Mouse (Mus musculus) midbrain, embryonic 12.5 days (tissue): ENCODE measurements around the gene Eif3b. TPM values are rescaled to one million over a fixed set of nuclear protein-coding genes. Genes with fewer than 3 reads are reported as not detected.

Source experiments
- ATAC-seq: fragments of 200-750 bp; cut with Nextera tagmentation; 2 replicates; pipeline ENCODE4 v1.8.0; 2017; ENCODE audit warnings: low read depth, moderate TSS enrichment, moderate library complexity; ENCODE audit not compliant: low FRiP score
- H3K27ac ChIP-seq: fragments of 300-500 bp; sonication (generic); replicated peaks from 2 replicates; pipeline ENCODE4 v1.5.1; 2016; ENCODE audit warnings: mild to moderate bottlenecking
- H3K27me3 ChIP-seq: fragments of 300-500 bp; sonication (generic); 2 replicates; pipeline ENCODE4 v1.6.1; 2016; ENCODE audit warnings: mild to moderate bottlenecking
- H3K36me3 ChIP-seq: fragments of 300-500 bp; sonication (generic); 2 replicates; pipeline ENCODE4 v1.6.1; 2016
- H3K4me1 ChIP-seq: fragments of 300-500 bp; sonication (generic); 2 replicates; pipeline ENCODE4 v1.6.1; 2016
- H3K4me2 ChIP-seq: fragments of 300-500 bp; sonication (generic); replicated peaks from 2 replicates; pipeline ENCODE4 v1.6.1; 2016; ENCODE audit warnings: mild to moderate bottlenecking, moderate library complexity
- H3K4me3 ChIP-seq: fragments of 300-500 bp; sonication (generic); 2 replicates; pipeline ENCODE4 v1.5.1; 2016; ENCODE audit warnings: mild to moderate bottlenecking
- H3K9ac ChIP-seq: fragments of 300-500 bp; sonication (generic); replicated peaks from 2 replicates; pipeline ENCODE4 v1.6.1; 2016; ENCODE audit warnings: mild to moderate bottlenecking, moderate library complexity
- H3K9me3 ChIP-seq: fragments of 300-500 bp; sonication (generic); 2 replicates; pipeline ENCODE4 v1.6.1; 2016; ENCODE audit warnings: mild to moderate bottlenecking
- WGBS: fragments of 180-500 bp; shearing (Covaris S2); methylation state at CpG from one replicate; pipeline ENCODE4 v1.1.7; 2016; 5-methylcytosine and 5-hydroxymethylcytosine counted together
- polyA plus RNA-seq: library from polyadenylated mRNA; unstranded; fragments of >200 nt; fragmentation: Nextera tagmentation; extraction: Ambion mirVana; gene quantifications from 2 replicates; pipeline ENCODE4 v1.2.1, GENCODE M21; 2016

Eif3b gene
- 158 and 161 TPM in 2 replicates for polyA plus RNA-seq

DNA sequence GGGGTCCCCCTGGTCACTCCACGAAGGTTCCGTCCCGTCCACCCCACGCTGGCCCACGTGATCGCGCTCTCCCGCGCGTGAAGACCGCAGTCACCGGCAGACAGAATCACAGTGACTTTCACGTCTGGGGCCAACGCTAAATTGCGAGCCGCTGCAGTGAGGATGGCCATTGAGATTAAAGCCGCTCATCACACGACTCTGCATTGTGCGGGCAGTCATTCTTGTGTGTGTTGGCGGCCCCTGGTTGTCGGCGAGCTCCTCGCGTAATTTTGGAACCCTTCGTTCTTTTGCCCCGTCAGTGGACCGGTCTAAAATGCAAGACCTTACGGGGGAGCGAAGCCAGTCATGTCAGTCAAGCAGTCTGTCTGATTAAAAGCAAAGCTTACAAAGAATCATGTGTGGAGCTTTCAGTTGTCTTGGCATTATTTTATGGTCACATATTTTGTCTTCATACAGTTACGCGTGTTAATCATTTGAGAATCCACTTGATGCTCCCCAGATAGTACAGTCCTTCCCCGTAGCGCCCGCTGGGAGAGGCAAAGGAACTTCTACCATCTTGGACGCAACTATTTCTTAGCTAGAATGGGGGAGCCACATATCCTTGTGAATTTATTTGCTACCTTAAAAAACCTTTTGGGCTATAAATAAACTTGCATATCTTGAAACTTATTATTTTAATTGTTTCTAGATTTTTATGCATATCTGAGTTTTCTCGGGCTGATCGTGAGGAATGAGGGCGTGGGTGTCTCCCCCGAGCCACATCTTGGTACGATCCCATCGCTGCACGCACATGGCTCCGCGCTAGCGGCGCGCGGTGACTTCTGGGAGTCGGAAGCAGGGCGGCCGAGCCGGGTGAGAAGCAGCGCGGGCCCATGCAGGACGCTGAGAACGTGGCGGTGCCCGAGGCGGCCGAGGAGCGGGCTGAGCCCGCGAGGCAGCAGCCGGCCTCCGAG lies at the start of gene Eif3b:
Gene Eif3b (plus strand): TSS at position 840 of the 953 bp plus-strand sequence.
- Histone ChIP-seq H3K4me1 (peaks cover 28% of the 10 kb centered on the region), H3K27me3 (no peaks in the 10 kb centered on the region), H3K4me3 (peak within 1 kb of the TSS; percentile 95), H3K27ac (peak within 1 kb of the TSS; percentile 95), H3K9me3 (no peaks in the 10 kb centered on the region), H3K4me2 (peak within 1 kb of the TSS; percentile 90), H3K36me3 (0 out of 2 replicates have a peak, but pooled peaks cover 12% of the 10 kb centered on the region), H3K9ac (peak within 1 kb of the TSS; percentile 95)
- ATAC-seq = peak; percentile 92
- under 1% methylated on average over 65 of the region's 65 CpGs for WGBS

DNA sequence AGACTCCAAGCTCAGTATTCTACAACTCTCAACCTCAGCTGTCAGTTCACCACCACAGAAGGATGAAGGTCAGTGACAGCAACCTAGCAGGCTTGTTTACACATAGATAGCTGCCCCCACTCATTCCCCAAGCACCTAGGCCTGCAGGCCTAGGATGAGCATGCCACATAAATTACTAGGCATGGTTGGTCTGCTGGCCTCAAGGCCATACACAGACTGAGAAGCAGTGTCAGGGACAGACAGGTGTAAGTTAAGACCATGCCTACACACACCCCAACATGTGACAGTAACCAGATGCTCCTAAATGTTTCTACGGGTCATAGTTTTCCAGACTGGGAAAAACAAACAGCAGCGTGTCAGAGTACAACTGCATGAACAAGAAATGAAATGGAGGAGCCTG lies 49.7 kb upstream of the Eif3b start:
- no peaks in the 10 kb centered on the region for H3K9me3 ChIP-seq
- H3K36me3 ChIP-seq = no peaks in the 10 kb centered on the region; the same call in 1 of the 2 replicates
- no peak overlapping the region for H3K9ac ChIP-seq
- no peak overlapping the region for H3K4me3 ChIP-seq
- no peak for ATAC-seq
- no peak overlapping the region for H3K4me2 ChIP-seq
- peaks cover 6% of the 10 kb centered on the region; the same call in 1 of the 2 replicates for H3K4me1 ChIP-seq
- no peak overlapping the region for H3K27ac ChIP-seq
- H3K27me3 ChIP-seq = no peaks in the 10 kb centered on the region
- 94% methylated on average over 2 of the region's 2 CpGs for WGBS

DNA sequence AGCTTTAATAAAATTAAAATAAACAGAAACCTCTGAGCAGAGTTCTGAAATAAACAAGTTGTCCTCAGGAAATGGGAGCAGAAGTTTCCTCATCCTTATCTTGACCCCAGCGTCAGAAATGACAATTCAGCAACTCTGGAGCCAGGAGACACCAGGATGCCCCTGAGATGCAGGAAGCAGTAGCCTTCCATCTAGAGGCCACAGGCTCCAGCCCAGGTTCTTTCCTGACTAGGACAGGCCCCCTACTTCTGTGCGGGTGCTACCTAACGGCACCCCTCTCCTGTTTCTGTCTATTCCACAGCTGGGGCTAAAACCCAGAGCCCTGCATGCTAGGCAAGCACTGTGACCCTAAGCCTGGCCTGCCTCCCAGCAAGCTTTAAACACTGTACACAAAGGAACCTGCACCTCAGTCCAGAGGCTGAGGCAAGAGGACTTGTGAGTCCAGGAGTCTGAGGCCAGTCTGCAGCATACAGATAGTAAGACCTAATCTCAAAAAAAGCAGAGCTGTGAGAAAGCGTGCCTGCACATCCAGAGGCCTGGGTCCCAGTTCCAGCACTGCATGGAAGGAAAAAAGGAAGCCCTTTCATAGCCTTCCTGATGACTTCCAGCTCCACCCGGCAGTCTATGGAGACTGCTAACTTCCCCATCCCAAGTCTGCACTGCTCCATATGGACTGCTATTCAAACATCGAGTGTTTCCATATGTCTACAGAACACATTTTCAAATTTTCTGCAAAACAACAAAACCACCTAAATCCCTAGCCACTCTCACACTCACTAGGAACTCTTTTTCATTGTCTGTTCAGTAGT lies 48.5 kb upstream of the Eif3b start:
- no peak overlapping the region for H3K4me3 ChIP-seq
- H3K36me3 ChIP-seq = no peaks in the 10 kb centered on the region; the same call in 1 of the 2 replicates
- ATAC-seq = no peak
- H3K4me1 ChIP-seq = peaks cover 6% of the 10 kb centered on the region; the same call in 1 of the 2 replicates
- no peak overlapping the region for H3K9ac ChIP-seq
- H3K27me3 ChIP-seq = no peaks in the 10 kb centered on the region
- H3K9me3 ChIP-seq = no peaks in the 10 kb centered on the region
- WGBS = 92% methylated on average over 6 of the region's 6 CpGs
- no peak overlapping the region for H3K4me2 ChIP-seq
- H3K27ac ChIP-seq = no peak overlapping the region

DNA sequence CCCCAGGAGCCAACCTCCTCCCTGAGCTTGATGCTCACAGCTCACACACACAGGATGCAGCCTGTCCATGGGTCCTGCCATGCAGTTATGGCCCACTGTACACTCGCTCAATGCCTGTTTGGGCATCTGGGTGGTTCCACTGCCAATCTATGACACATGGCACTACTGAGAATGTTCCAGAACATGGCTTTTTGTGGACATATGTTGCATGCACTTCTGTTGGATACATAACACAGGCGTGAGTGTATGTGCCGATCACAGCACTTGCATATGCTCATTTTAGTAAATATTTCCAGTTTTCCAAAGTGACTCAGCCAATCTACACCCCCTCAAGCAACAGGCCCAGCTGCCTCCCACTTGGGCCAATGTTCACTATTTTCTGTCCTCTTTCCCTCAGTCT lies 47.5 kb upstream of the Eif3b start:
- H3K4me2 ChIP-seq = no peak overlapping the region
- no peaks in the 10 kb centered on the region for H3K27me3 ChIP-seq
- H3K9me3 ChIP-seq = no peaks in the 10 kb centered on the region
- H3K4me1 ChIP-seq = peaks cover 6% of the 10 kb centered on the region; the same call in 1 of the 2 replicates
- no peak for ATAC-seq
- H3K36me3 ChIP-seq = no peaks in the 10 kb centered on the region; the same call in 1 of the 2 replicates
- no peak overlapping the region for H3K9ac ChIP-seq
- no peak overlapping the region for H3K4me3 ChIP-seq
- 92% methylated on average over 3 of the region's 3 CpGs for whole genome bisulfite sequencing
- no peak overlapping the region for H3K27ac ChIP-seq

DNA sequence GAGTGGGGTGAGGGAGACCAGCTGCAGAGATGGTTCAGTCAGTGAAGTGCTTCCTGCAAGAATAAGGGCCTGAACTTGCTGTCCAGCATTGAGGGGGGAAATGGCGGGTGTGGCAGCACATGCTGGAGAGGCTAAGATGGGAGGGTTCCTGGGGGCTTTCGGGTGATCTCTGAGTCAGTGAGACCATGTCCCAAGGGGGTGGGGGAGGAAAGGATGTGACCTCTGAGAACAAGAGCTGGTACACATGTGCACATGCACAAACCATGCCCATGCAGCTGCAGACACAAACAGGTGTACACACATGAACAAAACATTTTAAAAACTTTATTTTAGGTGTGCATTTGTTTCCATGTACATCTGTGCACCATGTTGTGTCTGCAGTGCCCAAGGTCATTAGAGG lies 45.4 kb upstream of the Eif3b start:
- Histone ChIP-seq H3K27ac (no peak overlapping the region), H3K27me3 (no peaks in the 10 kb centered on the region), H3K9ac (no peak overlapping the region), H3K4me3 (no peak overlapping the region), H3K4me2 (no peak overlapping the region), H3K4me1 (peaks cover 6% of the 10 kb centered on the region; the same call in 1 of the 2 replicates), H3K36me3 (no peaks in the 10 kb centered on the region), H3K9me3 (no peaks in the 10 kb centered on the region)
- no peak for ATAC-seq
- 92% methylated on average over 2 of the region's 2 CpGs for WGBS

DNA sequence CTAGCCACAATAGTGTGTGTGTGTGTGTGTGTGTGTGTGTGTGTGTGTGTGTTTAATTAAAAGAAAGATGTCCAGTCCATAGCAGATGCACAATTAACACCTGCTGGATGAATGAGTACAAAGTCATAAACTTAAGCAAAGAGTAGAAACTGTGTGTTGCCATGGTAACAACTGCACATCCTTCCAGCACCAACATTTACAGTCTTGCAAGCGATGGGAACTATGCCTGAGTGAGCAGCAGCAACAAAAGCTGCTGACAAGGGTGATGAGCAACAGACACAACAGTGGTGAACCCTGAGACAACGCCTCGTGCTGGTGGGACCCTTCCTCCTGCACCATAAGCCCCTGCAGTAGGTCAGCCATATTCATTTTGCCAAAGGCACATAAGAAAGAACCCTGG lies 44.9 kb upstream of the Eif3b start:
- H3K9ac ChIP-seq = no peak overlapping the region
- no peaks in the 10 kb centered on the region for H3K36me3 ChIP-seq
- WGBS = 63% methylated on average over 3 of the region's 3 CpGs
- no peaks in the 10 kb centered on the region for H3K27me3 ChIP-seq
- no peak overlapping the region for H3K27ac ChIP-seq
- H3K9me3 ChIP-seq = no peaks in the 10 kb centered on the region
- H3K4me2 ChIP-seq = no peak overlapping the region
- peaks cover 6% of the 10 kb centered on the region; the same call in 1 of the 2 replicates for H3K4me1 ChIP-seq
- no peak for ATAC-seq
- H3K4me3 ChIP-seq = no peak overlapping the region

DNA sequence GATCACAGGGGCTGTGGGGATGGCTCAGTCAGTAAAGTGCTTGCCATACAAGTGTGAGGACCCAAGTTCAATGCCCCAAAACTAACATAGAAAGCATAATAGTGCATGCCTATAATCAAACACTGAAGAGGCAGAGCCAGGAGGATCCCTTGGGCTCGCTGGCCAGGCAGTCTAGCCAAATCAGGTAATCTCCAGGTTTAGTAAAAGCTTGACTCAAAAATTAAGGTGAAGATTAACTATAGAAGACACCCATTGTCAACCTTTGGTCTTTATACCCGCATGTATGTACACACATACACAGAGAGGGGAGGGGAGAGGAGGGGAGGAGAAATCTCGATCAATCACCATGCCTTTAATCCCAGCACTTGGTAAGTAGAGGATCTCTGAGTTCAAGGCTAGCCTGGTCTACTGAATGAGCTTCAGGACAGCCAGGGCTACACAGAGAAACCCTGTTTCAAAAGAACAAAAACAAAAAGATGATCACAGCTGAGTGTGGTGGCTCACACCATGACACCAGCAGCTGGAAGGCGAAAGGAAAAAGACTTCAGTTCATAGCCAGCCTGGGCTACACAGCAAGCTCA lies 43.8 kb upstream of the Eif3b start:
- Histone ChIP-seq H3K4me2 (no peak overlapping the region), H3K9me3 (no peaks in the 10 kb centered on the region), H3K4me1 (peaks cover 6% of the 10 kb centered on the region; the same call in 1 of the 2 replicates), H3K27ac (no peak overlapping the region), H3K27me3 (no peaks in the 10 kb centered on the region), H3K4me3 (no peak overlapping the region), H3K36me3 (no peaks in the 10 kb centered on the region), H3K9ac (no peak overlapping the region)
- WGBS = 86% methylated on average over 4 of the region's 4 CpGs
- ATAC-seq = no peak

DNA sequence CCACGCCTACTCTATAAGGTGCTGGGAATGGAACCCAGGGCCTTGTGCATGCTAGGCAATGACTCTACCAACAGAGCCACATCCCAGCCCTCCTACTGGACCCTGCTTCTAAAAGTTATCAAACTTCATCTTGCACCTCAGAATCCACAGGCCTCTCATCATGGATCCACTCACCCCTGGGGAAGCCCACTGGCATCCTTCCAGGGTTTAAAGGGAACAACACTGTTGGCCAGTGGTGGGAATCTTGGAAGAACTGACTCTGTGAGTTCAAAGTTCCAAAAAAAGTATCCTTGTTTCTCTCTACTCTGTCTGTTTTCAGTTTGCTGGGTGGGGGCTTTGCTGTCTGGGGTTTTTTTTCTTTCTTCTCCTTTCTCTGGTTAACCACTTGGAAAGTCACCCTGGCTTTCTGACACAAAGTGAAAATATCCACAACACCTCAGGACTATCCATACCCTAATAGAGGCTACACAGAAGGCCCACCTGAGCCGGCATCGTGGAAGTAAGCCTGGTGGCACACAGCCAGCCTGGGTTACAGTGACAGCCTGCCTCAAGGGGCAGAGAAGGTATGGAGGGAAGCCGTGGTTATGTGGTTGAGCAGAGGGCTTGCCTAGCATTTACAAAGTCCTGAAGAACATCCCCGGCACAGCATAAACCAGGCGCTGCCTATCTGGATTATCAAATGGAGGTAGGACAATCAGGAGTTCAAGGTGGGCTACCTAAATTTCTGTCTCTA lies 40.8 kb upstream of the Eif3b start:
- Histone ChIP-seq H3K27me3 (no peaks in the 10 kb centered on the region), H3K27ac (no peak overlapping the region), H3K4me3 (no peak overlapping the region), H3K4me1 (peaks cover 6% of the 10 kb centered on the region; the same call in 1 of the 2 replicates), H3K4me2 (no peak overlapping the region), H3K9me3 (no peaks in the 10 kb centered on the region), H3K9ac (no peak overlapping the region), H3K36me3 (no peaks in the 10 kb centered on the region)
- WGBS = 95% methylated on average over 6 of the region's 6 CpGs
- ATAC-seq = no peak

DNA sequence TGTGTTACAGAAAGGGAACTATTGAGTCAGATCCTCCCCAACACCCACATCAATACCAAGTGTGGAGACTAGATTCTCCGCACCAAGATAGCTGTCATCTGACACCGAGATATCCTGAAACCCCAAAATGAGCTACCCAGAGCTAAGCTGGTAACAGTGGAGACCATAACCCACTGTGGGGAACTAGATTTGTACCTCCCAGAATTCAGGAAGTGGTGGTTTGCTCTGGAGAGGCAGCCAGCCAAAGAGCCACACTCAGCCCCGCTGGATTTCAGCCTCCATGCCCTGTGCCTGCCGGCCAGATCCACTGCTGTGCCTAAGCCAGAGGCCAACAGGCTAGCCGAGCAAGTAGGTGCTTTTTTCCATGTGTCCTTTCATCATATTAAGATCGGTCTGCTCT lies 39.8 kb upstream of the Eif3b start:
- Histone ChIP-seq H3K27ac (no peak overlapping the region), H3K4me3 (no peak overlapping the region), H3K9me3 (no peaks in the 10 kb centered on the region), H3K9ac (no peak overlapping the region), H3K4me2 (no peak overlapping the region), H3K36me3 (no peaks in the 10 kb centered on the region), H3K4me1 (peaks cover 6% of the 10 kb centered on the region; the same call in 1 of the 2 replicates), H3K27me3 (no peaks in the 10 kb centered on the region)
- ATAC-seq = no peak
- WGBS = 85% methylated on average over 6 of the region's 6 CpGs

DNA sequence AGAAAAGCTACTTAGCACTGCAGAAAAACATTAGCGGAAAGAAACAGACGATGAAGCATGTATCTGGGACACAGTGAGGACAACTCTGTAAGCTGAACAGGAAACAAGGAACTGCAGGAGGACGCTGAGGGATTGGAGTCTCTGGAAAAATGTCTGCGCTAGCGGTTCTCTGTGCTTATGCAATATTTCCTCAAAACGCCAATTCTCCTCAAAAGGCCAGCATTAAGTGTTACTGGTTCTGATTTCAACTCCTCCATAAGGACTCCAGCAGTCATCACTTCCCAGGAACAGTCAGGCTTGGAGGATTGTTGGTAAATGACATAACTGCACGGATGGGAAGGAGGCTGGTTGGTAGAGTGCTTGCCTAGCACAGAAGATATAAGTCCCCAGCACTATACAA lies 38.0 kb upstream of the Eif3b start:
- Histone ChIP-seq H3K9ac (no peak overlapping the region), H3K4me2 (no peak overlapping the region), H3K36me3 (no peaks in the 10 kb centered on the region), H3K4me3 (no peak overlapping the region), H3K4me1 (peaks cover 4% of the 10 kb centered on the region; the same call in 1 of the 2 replicates), H3K27ac (no peak overlapping the region), H3K27me3 (no peaks in the 10 kb centered on the region), H3K9me3 (no peaks in the 10 kb centered on the region)
- no peak for ATAC-seq
- 90% methylated on average over 7 of the region's 7 CpGs for WGBS

DNA sequence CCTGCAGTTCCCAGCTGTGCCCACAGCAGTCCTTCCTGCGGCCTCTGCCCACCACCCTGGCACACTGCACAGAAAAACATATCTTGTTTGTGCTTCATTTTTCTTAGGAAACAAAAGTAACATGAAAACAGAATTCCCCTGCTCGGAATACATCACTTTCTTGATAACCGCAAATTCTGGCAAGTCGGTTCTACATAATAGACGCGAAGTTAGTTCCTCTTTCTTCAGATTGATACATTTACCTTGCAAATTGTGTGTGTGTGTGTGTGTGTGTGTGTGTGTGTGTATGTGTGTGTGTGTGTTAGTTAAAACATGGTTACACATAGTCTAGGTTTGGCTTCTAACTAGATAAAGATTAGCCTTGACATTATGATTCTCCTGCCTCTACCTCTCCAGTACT lies 36.4 kb upstream of the Eif3b start:
- Histone ChIP-seq H3K9me3 (no peaks in the 10 kb centered on the region), H3K36me3 (no peaks in the 10 kb centered on the region), H3K4me1 (peaks cover 14% of the 10 kb centered on the region), H3K27me3 (no peaks in the 10 kb centered on the region), H3K27ac (no peak overlapping the region), H3K4me3 (no peak overlapping the region), H3K4me2 (no peak overlapping the region), H3K9ac (no peak overlapping the region)
- ATAC-seq = no peak
- 92% methylated on average over 6 of the region's 6 CpGs for WGBS
